Comparison of ENCODE assay signal across 13 mouse cellular contexts in genomic region chr14:114781821-114782220, GRCm38 (mm10).
"Had no signal": no experiment of that assay in that cellular context is flagged by ENCODE, and none has a peak within 500 bp of the region (broad histone marks: within the 10 kb centered on the region; RNA-seq: fewer than 3 reads in every experiment).

No protein-coding gene starts in this region.

- ATAC-seq: midbrain, embryonic 13.5 days; midbrain, embryonic 15.5 days had no signal

- H3K4me1 ChIP-seq: midbrain, embryonic 13.5 days; midbrain, embryonic 15.5 days; neural tube, embryonic 12.5 days; stomach, embryonic 15.5 days had no signal

- DNase-seq: lung, adult 18-20 months; lung, embryonic 14.5 days; lung, postnatal 10 days; lung, postnatal 4 days; right cerebral cortex, postnatal 14 days; thymus, postnatal 25 days; thymus, postnatal 4 days had no signal

- H3K27ac ChIP-seq: midbrain, embryonic 13.5 days; midbrain, embryonic 15.5 days; neural tube, embryonic 12.5 days; stomach, embryonic 15.5 days; stomach, postnatal 0 days had no signal

- H3K4me3 ChIP-seq: midbrain, embryonic 13.5 days; midbrain, embryonic 15.5 days; neural tube, embryonic 12.5 days; stomach, embryonic 15.5 days had no signal

- H3K4me2 ChIP-seq: lung, embryonic 14.5 days; midbrain, embryonic 11.5 days; midbrain, embryonic 13.5 days; midbrain, embryonic 15.5 days; neural tube, embryonic 12.5 days; stomach, embryonic 15.5 days had no signal

- H3K36me3 ChIP-seq: midbrain, embryonic 13.5 days; midbrain, embryonic 15.5 days; neural tube, embryonic 12.5 days; stomach, embryonic 15.5 days had no signal

- H3K9ac ChIP-seq: lung, embryonic 14.5 days; midbrain, embryonic 13.5 days; midbrain, embryonic 15.5 days; neural tube, embryonic 12.5 days; stomach, embryonic 15.5 days had no signal

- H3K9me3 ChIP-seq: midbrain, embryonic 13.5 days; midbrain, embryonic 15.5 days; neural tube, embryonic 12.5 days; stomach, embryonic 15.5 days had no signal

- H3K27me3 ChIP-seq: midbrain, embryonic 13.5 days; midbrain, embryonic 15.5 days; neural tube, embryonic 12.5 days; stomach, embryonic 15.5 days had no signal
